Mouse (Mus musculus) spleen, postnatal 4 days (tissue): ENCODE data around the gene Hist1h1b.

Experiments used
- DNase-seq, 2 experiments: peaks; one replicate each; pipeline ENCODE4 v3.0.0; 2022; ENCODE audit warnings: low spot score in 2 of 2

Hist1h1b gene

DNA sequence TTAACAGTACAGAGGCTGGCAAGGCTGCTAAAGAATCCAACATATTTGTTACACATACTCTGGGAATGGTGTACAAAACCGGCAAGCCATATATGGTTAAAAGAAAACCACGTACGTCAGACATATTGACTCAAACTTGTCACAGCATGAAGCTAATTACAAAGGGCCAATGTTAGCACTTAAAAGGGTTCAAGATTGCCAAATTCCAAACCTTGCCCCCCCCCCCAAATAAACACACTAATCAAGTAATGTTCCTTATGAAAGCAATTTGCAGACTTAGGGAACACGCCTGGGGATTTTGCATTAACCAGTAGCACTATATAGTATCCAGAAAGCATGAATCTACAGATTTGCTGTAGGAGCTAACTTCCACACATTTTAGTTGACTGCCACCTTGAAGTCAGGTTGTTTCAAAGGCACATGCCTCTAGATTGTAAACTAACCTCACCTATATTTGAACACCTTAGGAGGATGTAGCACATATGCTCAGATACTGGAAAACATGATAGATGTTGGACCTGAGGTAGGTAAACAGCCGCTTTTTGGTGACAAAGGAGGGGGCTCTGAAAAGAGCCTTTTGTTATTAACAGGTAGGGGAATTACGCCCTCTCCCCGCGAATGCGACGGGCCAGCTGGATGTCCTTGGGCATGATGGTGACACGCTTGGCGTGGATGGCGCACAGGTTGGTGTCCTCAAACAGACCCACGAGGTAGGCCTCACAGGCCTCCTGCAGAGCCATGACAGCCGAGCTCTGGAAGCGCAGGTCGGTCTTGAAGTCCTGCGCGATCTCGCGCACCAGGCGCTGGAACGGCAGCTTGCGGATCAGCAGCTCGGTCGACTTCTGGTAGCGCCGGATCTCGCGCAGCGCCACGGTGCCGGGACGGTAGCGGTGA lies 2.2 kb upstream of the Hist1h1b start:
- peak; percentile 58 to 78 for DNase-seq

DNA sequence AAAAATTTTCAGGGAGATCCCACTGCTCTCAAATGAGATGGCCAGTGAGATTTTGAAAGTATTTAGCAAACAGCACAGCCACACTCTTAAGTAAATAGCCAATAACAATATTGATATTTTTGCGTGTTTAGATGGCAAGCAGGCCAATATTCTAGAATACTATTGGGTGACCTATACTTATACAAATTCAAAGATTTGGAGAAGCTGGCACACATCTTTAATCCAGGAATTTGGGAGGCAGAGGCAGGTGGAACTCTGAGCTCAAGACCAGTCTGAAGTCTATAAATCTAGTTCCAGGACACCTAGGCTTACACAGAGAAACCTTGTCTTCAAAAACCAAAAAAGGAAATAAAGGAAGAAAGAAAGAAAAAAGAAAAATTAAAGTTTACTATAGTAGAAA lies 1.2 kb upstream of the Hist1h1b start:
- no peak for DNase-seq

DNA sequence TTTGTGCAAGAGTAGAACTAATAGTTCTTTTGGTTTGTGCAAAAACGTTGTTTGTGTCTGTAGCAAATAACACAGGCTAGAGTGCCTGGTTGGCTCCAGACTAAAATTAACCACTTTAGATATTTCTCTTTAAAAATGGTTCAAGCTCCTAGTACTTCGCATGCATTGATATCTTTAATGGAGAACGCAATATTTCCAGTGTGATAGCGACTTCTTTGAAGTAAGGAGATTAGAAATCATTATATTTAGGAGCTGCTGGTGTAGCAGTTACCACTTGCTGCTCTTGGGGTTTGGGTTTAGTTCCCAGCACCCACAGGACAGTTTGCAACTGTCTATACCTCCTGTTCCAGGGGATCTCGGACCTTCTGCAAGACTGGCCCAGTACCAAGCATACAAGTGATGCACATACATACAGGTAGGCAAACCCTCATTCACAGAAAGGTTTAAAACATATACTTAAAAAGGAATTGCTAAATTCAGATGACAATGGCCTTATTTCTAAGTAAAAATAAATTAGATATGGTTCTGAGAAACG lies 663 bp upstream of the Hist1h1b start:
- DNase-seq, result peak in 1 of 2 experiments; percentile 15

DNA sequence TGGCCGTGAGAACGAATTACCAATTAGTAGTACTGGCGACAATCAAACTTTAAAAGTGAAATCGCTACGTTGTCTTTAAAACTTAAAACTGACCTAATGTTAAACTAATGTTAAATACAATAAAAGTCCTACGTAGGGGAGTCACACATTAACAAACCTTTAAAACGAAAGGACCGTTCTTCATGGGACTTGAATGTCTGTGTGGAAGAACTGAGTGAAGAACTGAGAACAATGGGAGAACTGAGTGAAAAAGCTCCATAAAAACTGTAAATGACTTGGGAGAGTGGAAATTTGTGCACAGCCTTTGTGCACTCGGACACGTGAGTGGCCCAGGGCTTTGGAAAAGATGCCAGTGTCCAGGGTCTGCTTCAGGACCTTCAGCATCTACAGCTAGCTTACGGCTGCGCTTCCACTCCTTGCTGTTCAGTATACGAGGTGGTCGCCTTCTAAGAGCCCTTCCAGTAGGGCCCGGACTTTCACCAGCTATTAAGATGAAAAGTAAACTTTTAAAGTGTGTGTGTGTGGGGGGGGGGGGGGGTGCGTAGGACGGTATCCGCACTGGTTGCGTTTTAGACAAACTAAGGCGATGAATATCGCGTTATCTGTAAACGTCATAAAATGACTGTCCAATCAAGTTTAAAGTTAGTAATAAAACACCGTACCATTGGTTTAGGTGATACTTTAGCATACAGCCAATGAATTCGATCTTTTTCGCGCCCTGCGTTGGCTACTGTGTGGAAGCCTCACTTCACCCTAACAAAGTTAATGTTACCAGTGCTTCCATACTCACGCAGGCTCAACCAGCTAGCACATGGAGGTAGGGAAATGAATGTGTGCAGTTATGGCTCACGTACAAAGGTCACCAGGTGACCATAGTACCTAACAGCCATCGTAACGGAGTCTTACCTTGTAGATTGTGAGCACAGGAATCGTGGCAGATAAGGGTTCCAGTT lies 1.3 kb downstream of the Hist1h1b start:
- DNase-seq, result peak; percentile 78 to 87

DNA sequence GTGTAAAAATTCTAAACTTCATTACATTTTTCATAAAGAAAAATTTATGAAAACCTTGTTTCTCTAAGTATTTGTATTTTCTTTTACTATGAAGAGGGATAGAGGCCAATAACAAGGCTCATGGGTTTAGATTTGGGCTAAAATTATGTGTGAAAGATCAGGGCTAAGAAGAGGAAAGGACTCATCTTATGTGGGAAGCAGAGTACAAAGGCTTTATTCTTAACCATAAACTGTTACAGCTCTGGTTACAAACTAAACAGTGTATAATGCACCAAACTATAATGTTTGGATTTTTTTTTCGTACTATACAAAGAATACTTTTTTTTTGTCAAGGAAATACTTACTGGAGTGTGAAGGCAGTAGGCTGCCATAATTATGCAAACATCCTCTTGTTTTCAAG lies 24.7 kb downstream of the Hist1h1b start:
- DNase-seq, result no peak

DNA sequence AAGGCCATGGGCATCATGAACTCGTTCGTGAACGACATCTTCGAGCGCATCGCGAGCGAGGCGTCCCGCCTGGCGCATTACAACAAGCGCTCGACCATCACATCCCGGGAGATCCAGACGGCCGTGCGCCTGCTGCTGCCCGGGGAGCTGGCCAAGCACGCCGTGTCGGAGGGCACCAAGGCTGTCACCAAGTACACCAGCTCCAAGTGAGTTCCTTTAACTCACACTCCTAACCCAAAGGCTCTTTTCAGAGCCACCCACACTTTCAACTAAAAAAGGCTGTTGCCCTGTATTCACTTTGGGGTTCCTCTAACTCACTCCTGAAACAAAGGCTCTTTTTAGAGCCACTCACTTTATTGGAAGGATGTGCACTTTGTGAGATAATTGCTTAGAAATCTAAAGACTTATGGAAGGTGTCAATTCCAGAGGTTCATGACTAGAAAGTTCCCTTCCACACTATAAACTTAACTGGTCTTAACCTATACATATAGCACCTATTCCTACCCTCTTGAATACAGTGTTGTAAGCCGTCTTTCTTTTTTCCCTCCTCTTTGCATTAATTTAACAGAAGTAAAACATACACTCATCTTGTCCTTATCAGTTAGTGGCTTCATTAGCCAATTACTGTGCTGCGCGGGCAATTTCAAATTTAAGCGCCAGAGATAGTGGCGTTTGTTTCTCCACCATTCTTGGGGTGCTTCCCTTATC lies 26.0 kb downstream of the Hist1h1b start:
- peak; percentile 74 to 82 for DNase-seq

DNA sequence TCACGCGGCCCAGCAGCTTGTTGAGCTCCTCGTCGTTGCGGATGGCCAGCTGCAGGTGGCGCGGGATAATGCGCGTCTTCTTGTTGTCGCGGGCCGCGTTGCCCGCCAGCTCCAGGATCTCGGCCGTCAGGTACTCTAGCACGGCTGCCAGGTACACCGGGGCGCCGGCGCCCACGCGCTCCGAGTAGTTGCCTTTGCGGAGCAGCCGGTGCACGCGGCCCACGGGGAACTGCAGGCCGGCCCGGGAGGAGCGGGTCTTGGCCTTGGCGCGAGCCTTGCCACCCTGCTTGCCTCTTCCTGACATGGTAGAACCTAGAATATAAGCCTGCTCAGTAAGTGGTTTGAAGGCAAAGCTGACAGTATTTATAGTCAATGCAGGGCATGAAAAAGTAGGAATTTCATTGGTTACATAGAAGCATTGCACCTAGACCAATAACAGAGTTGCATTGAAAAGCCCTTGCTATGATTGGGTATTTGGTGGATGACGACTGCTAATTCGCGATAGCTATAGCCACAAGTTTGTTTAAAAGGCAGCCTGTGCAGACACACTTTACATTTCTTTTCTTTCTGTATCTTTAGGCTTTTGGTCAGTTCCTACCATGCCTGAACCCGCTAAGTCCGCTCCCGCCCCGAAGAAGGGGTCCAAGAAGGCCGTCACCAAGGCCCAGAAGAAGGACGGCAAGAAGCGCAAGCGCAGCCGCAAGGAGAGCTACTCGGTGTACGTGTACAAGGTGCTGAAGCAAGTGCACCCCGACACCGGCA lies 26.7 kb downstream of the Hist1h1b start, which contains the start of the genes Hist1h2ak and Hist1h2bn:
TSS of gene Hist1h2ak (minus strand) at position 304 of the 762 bp plus-strand sequence.
TSS of gene Hist1h2bn (plus strand) at position 600 of the 762 bp plus-strand sequence.
- DNase-seq, result peak; percentile 86 to 92

DNA sequence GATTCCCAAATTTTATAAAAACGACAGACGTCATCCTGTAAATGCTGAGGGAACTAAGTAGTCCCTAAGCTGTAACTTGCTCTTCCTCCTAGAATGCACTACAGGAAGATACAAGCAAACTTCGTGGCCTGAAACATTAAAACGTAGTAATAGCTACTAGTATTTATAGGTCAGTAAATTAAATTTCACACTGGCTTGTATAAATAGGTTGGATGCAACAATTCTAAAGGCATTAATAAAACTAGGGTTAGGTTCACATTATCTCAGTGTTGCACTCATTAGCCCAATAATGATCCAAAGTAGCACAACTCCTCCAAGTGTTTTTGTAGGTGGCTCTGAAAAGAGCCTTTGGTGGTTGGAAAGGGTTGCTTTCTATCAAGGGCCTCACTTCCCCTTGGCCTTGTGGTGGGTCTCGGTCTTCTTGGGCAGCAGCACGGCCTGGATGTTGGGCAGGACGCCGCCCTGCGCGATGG lies 27.3 kb downstream of the Hist1h1b start:
- DNase-seq, result no peak

DNA sequence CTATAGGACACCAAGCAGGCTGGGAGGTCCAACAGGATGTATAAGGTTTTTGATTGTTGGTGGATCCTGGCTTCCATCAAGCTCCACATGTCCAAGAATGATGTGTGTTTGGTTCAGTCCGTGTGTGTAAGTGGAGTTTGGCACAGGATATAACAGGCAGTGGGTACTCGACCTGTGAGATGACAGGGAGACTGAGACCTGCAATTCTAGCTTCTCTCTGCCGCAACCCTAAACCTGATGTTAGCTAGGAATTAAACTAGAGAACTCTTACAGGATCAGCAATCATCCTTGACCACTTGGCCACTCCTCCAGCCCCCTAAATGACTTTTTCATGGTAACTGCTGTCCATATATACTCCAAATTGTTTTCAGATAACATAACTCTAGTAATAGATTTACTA lies 28.1 kb downstream of the Hist1h1b start:
- peak in 1 of 2 experiments; percentile 32 for DNase-seq

DNA sequence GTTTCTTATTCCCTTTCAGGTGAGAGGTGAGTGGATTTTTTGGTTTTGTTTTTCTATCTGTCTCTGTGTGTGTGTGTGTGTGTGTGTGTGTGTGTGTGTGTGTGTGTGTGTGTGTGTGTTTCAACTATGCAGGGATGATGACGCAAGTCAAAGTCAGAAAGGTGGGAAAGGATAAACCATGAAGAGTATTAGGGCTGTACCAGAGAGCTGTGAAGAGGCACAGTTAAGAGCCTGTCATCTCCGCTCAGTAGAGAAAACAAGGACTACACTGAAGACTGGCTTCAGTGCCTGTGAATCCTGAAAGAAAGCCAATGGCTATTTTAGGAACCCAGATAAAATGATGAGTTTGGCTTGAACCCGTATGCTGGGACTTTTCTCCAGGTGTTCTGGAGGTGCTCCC lies 28.6 kb downstream of the Hist1h1b start:
- no peak for DNase-seq

DNA sequence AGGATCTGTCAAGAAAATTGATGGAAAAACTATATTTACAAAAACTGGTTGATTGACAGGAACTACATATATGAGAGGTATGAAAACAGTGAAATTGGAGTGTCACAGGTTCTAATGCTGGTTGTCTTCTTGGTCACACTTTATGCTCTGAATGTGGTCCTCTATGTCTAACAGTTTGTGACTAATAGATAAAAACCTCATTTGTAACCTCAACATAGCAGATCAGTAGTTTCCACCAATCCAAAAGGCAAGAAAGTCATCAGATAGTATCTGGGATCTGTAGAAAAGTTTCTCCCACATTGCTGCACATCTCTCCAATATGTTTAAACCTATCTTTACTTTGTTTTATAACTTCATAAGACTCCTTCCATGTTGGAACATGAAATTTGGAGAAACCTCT lies 29.0 kb downstream of the Hist1h1b start:
- DNase-seq, result no peak

DNA sequence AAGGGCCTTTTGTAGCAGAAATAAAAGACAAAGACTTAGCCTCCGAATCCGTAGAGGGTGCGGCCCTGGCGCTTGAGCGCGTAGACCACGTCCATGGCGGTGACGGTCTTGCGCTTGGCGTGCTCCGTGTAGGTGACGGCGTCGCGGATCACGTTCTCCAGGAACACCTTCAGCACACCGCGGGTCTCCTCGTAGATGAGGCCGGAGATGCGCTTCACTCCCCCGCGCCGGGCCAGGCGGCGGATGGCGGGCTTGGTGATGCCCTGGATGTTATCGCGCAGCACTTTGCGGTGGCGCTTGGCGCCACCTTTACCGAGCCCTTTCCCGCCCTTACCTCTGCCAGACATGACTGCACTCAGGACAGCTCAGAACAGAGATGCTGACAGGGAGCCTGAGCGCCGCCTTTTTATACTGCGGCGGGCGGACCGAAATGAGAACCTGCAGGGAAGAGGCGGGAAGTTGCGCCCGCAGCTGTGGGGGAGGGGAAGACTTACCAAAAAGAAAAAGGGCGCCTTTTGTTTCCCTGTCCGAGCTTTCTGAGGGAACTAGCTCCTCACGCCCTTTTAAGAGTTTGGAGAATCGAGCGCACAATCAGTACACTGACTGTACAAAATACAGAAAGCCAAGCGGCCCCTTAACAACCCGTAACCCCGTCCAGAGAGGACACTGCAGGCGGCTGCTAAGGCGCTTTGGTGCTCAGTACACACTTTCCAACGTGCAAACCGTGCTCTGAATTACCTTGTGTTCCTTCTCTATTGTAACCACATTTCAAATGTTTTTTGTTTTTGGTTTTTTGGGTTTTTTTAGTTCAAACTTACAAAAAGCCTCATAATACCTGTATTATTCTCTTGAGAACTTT lies 30.0 kb downstream of the Hist1h1b start, which contains the start of gene Hist1h4k:
TSS of gene Hist1h4k (minus strand) at position 347 of the 859 bp plus-strand sequence.
- DNase-seq, result peak; percentile 96 to 98

DNA sequence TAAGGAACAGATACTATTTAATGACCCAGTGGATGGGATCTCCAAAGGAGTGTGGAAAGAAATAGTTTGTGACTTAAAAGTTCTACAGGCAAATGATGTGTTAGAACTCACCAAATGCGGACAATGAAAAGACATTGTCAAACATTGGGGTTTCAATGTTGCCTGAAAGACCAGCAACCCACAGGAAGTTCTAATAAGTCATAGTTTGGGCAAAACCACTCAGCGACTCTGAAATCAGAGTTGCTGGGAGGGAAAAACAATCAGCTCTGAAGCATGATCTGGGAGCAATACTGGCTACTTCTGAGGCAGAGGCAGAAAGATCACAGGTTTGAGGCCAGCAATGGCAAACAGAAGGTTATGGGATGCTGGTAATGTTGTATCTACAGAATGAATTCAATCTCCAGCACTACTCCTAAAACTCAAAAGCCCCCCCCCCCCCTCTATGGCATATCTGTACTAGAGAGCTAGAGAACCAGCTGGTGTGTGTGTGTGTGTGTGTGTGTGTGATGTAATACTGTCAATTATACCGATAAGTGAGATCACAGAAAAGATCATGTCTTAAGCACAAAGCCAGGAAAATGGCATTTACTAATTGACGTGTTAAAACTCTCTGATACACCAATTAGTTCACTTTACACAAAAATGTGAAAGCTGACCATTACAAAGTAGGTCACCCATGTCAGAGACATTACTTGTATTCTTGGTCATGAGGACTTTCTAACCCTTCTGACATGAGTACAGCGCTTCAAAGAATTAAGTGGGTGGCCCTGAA lies 30.9 kb downstream of the Hist1h1b start:
- peak in 1 of 2 experiments; percentile 24 for DNase-seq

DNA sequence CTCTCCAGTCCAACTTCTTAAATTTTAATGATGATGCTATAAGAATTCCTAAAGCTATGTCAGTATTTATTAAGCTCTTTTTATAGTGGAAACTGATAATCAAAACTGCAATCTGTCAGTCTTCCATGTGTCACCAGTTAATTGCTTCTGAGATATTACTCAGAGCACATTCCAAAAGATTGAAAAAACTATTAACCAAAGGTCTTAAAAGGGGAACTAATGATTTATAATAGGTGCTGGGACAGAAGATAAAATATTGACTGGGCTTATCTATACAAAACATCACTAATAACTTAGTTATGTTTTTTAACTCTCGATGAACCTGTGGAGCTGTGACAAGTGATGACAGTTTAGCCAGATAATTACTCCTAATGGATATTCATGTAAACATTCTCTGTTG lies 35.4 kb downstream of the Hist1h1b start:
- no peak for DNase-seq

DNA sequence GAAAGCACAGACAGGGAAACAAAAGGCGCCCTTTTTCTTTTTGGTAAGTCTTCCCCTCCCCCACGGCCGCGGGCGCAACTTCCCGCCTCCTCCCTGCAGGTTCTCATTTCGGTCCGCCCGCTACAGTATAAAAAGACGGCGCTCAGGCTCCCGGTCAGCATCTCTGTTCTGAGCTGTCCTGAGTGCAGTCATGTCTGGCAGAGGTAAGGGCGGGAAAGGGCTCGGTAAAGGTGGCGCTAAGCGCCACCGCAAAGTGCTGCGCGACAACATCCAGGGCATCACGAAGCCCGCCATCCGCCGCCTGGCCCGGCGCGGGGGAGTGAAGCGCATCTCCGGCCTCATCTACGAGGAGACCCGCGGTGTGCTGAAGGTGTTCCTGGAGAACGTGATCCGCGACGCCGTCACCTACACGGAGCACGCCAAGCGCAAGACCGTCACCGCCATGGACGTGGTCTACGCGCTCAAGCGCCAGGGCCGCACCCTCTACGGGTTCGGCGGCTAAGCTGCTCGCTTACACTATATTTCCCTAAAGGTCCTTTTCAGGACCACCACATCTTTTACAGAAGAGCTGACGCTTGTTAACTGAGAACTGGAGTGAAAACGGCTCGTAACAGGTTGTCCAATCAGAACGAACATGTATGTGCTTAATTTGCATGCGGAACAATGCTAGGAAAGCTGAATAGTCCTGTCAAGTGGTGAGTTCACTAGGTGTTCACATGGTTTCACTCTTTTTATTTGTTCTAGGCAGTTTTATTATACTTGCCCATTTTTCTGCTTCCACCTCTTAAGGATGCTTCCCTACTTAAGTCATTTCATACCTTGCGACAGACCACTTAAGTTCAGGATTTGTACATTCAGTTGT lies 45.3 kb downstream of the Hist1h1b start, which contains the start of gene Hist1h4j:
TSS of gene Hist1h4j (plus strand) at position 159 of the 862 bp plus-strand sequence.
- peak; percentile 87 to 92 for DNase-seq

DNA sequence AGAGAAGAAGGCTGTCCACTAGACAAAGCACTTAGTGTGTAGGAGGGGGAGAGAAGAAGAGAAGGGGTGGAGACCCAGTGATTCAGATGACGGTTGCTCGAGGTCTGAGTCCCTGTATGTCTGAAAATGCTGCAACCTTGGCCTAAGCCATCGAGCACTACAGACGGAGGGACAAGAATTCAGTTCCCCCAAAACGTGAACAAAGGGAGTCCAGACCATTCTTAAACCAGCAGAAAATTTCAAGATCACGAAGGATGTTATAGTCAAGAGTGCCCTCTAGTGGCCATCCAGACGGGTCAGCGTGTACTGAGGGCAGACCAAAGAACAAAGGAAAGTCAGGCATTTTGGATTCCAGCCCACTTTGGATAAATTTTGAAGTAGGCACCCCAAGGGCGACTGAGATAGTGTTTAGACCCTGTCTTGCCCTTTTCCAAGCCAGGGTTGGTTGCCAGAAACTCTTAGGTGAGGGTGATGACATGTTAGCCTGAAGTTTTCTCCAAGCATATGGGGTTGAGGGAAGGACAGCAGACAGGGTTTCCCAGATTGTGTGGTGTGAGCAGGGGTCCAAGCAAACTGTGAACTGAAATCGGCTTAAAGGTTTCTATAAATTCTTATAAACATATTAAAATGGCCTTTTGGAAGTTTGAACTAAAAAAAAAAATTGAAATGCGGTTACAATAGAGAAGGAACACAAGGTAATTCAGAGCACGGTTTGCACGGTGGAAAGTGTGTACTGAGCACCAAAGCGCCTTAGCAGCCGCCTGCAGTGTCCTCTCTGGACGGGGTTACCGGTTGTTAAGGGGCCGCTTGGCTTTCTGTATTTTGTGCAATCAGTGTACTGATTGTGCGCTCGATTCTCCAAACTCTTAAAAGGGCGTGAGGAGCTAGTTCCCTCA lies 46.2 kb downstream of the Hist1h1b start:
- peak; percentile 80 to 88 for DNase-seq
